Mouse (Mus musculus) bone marrow, adult 2 months (tissue): ENCODE results near the gene Uap1.

Experiments used
- CTCF ChIP-seq: fragments of 200-500 bp; IDR thresholded peaks from 2 replicates; pipeline ENCODE4 v1.5.1; 2011; ENCODE audit warnings: low read length, control low read depth; ENCODE audit not compliant: control insufficient read depth, insufficient read depth
- POLR2A ChIP-seq: fragments of 200-500 bp; IDR thresholded peaks from 2 replicates; pipeline ENCODE4 v1.6.1; 2011; ENCODE audit warnings: low read depth, mild to moderate bottlenecking, control low read depth, low read length, borderline replicate concordance; ENCODE audit not compliant: control insufficient read depth

DNA sequence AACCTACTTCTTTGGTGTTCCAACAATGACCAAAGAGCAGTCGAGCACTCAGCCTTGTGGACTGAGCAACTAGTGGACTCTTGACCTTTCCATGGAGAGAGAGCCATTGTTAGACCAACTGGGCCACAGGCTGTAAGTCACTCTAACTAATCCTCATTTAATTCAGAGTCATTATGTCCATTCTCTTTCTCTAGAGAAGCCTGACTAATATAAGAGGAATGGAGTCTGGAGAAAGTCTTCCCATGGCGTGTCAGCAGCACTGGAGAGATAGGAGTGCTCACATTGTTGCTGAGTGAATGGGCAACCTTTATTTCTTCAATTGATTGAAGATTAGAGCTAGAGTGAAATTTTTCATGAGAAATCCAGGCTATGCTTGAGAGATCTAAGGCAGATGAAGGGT lies 50.1 kb downstream of the Uap1 start:
- no peak for TF ChIP-seq CTCF
- no peak for TF ChIP-seq POLR2A
